Mouse (Mus musculus) lung, embryonic 15.5 days (tissue): ENCODE measurements at regions not wholly inside any gene's neighbourhood (a gene's known extent, or its start where the extent isn't known, plus 50 kb on each side); places are given as distances from the start of the nearest gene placed in this dataset.

Source experiments
- ATAC-seq: fragments of 200-750 bp; cut with Nextera tagmentation; 2 replicates; pipeline ENCODE4 v1.8.0; 2017; ENCODE audit warnings: moderate number of reproducible peaks, borderline replicate concordance; ENCODE audit not compliant: low FRiP score, low TSS enrichment; ENCODE audit errors: extremely low read depth
- H3K27ac ChIP-seq: fragments of 300-500 bp; sonication (generic); 2 replicates; pipeline ENCODE4 v1.5.1; 2015; ENCODE audit warnings: moderate library complexity, mild to moderate bottlenecking, inconsistent platforms
- H3K27me3 ChIP-seq: fragments of 300-500 bp; sonication (generic); 2 replicates; pipeline ENCODE4 v1.6.1; 2015; ENCODE audit warnings: inconsistent platforms
- H3K36me3 ChIP-seq: fragments of 300-500 bp; sonication (generic); 2 replicates; pipeline ENCODE4 v1.6.1; 2015; ENCODE audit warnings: inconsistent platforms
- H3K4me1 ChIP-seq: fragments of 300-500 bp; sonication (generic); 2 replicates; pipeline ENCODE4 v1.6.1; 2015; ENCODE audit warnings: inconsistent platforms
- H3K4me2 ChIP-seq: fragments of 300-500 bp; sonication (generic); 2 replicates; pipeline ENCODE4 v1.6.1; 2015; ENCODE audit warnings: inconsistent platforms, mild to moderate bottlenecking, moderate library complexity
- H3K4me3 ChIP-seq: fragments of 300-500 bp; sonication (generic); 2 replicates; pipeline ENCODE4 v1.5.1; 2015; ENCODE audit warnings: mild to moderate bottlenecking, inconsistent platforms
- H3K9ac ChIP-seq: fragments of 300-500 bp; sonication (generic); 2 replicates; pipeline ENCODE4 v1.6.1; 2015; ENCODE audit warnings: inconsistent platforms
- H3K9me3 ChIP-seq: fragments of 300-500 bp; sonication (generic); 2 replicates; pipeline ENCODE4 v1.6.1; 2016; ENCODE audit warnings: inconsistent platforms
- WGBS: fragments of 180-500 bp; shearing (Covaris S2); methylation state at CpG from one replicate; pipeline ENCODE4 v1.1.7; 2015; 5-methylcytosine and 5-hydroxymethylcytosine counted together

- no peak for ATAC-seq
- Histone ChIP-seq H3K4me3 (no peak overlapping the region), H3K4me2 (no peak overlapping the region), H3K27ac (no peak overlapping the region), H3K27me3 (no peaks in the 10 kb centered on the region), H3K36me3 (no peaks in the 10 kb centered on the region), H3K9me3 (no peaks in the 10 kb centered on the region), H3K4me1 (no peaks in the 10 kb centered on the region), H3K9ac (no peak overlapping the region)
- WGBS: 54% methylated on average over 1 of the region's 1 CpGs
Observed at GRCm38 (mm10) chr3:21835526-21835925, 240.9 kb upstream of the Tbl1xr1 start.

- WGBS: 46% methylated on average over 4 of the region's 4 CpGs
Observed at GRCm38 (mm10) chr3:21837297-21837946, 239.0 kb upstream of the Tbl1xr1 start.

GRCm38 (mm10) chr3:21840751-21841488 is 235.5 kb upstream of the Tbl1xr1 start:
- no peak overlapping the region for H3K27ac ChIP-seq

More at GRCm38 (mm10) chr3:21837297-21837946, 239.0 kb upstream of the Tbl1xr1 start:
- H3K4me2 ChIP-seq: no peak overlapping the region
- no peak overlapping the region for H3K9ac ChIP-seq
- no peaks in the 10 kb centered on the region for H3K27me3 ChIP-seq
- no peaks in the 10 kb centered on the region for H3K9me3 ChIP-seq
- peaks cover 5% of the 10 kb centered on the region; the same call in 1 of the 2 replicates for H3K4me1 ChIP-seq
- ATAC-seq: no peak
- H3K36me3 ChIP-seq: no peaks in the 10 kb centered on the region
- H3K4me3 ChIP-seq: no peak overlapping the region
- no peak overlapping the region for H3K27ac ChIP-seq

GRCm38 (mm10) chr3:21841506-21841905 is 234.9 kb upstream of the Tbl1xr1 start:
- ATAC-seq: no peak
- no peaks in the 10 kb centered on the region for H3K36me3 ChIP-seq
- H3K9ac ChIP-seq: no peak overlapping the region
- no peaks in the 10 kb centered on the region for H3K27me3 ChIP-seq
- H3K27ac ChIP-seq: no peak overlapping the region
- H3K4me2 ChIP-seq: no peak overlapping the region
- WGBS: 64% methylated on average over 1 of the region's 1 CpGs
- no peaks in the 10 kb centered on the region for H3K9me3 ChIP-seq
- H3K4me1 ChIP-seq: peaks cover 14% of the 10 kb centered on the region; the same call in 1 of the 2 replicates
- no peak overlapping the region for H3K4me3 ChIP-seq

More at GRCm38 (mm10) chr3:21840751-21841488, 235.5 kb upstream of the Tbl1xr1 start:
- Histone ChIP-seq H3K4me1 (peaks cover 14% of the 10 kb centered on the region; the same call in 1 of the 2 replicates), H3K27me3 (no peaks in the 10 kb centered on the region), H3K9ac (no peak overlapping the region), H3K9me3 (no peaks in the 10 kb centered on the region), H3K36me3 (no peaks in the 10 kb centered on the region), H3K4me2 (no peak overlapping the region), H3K4me3 (no peak overlapping the region)
- no peak for ATAC-seq
- WGBS: 39% methylated on average over 5 of the region's 5 CpGs

GRCm38 (mm10) chr3:21842545-21843291 is 233.7 kb upstream of the Tbl1xr1 start:
- Histone ChIP-seq H3K9me3 (no peaks in the 10 kb centered on the region), H3K27me3 (no peaks in the 10 kb centered on the region), H3K4me1 (peaks cover 14% of the 10 kb centered on the region; the same call in 1 of the 2 replicates), H3K9ac (no peak overlapping the region), H3K27ac (0 out of 2 replicates have a peak overlapping the region, but pooled peaks have one; percentile 3), H3K4me2 (no peak overlapping the region), H3K4me3 (no peak overlapping the region), H3K36me3 (no peaks in the 10 kb centered on the region)
- 31% methylated on average over 10 of the region's 10 CpGs for WGBS
- no peak for ATAC-seq

GRCm38 (mm10) chr3:21843292-21843852 is 233.1 kb upstream of the Tbl1xr1 start:
- 32% methylated on average over 5 of the region's 5 CpGs for WGBS
- no peaks in the 10 kb centered on the region for H3K9me3 ChIP-seq
- no peak overlapping the region for H3K27ac ChIP-seq
- no peak overlapping the region for H3K4me2 ChIP-seq
- no peak overlapping the region for H3K4me3 ChIP-seq
- H3K27me3 ChIP-seq: no peaks in the 10 kb centered on the region
- peaks cover 14% of the 10 kb centered on the region; the same call in 1 of the 2 replicates for H3K4me1 ChIP-seq
- no peaks in the 10 kb centered on the region for H3K36me3 ChIP-seq
- no peak overlapping the region for H3K9ac ChIP-seq
- no peak for ATAC-seq

GRCm38 (mm10) chr3:21849831-21850230 is 226.6 kb upstream of the Tbl1xr1 start:
- Histone ChIP-seq H3K9ac (no peak overlapping the region), H3K27ac (no peak overlapping the region), H3K36me3 (no peaks in the 10 kb centered on the region), H3K9me3 (no peaks in the 10 kb centered on the region), H3K4me2 (no peak overlapping the region), H3K4me3 (no peak overlapping the region), H3K27me3 (no peaks in the 10 kb centered on the region), H3K4me1 (no peaks in the 10 kb centered on the region)
- WGBS: 77% methylated on average over 5 of the region's 5 CpGs
- no peak for ATAC-seq

- no peak for ATAC-seq
Observed at GRCm38 (mm10) chr3:21850977-21851376, 225.5 kb upstream of the Tbl1xr1 start.

GRCm38 (mm10) chr3:21854340-21854739 is 222.1 kb upstream of the Tbl1xr1 start:
- WGBS: 74% methylated on average over 2 of the region's 2 CpGs

More at GRCm38 (mm10) chr3:21850977-21851376, 225.5 kb upstream of the Tbl1xr1 start:
- no peak overlapping the region for H3K4me3 ChIP-seq
- H3K9me3 ChIP-seq: no peaks in the 10 kb centered on the region
- H3K9ac ChIP-seq: no peak overlapping the region
- no peaks in the 10 kb centered on the region for H3K36me3 ChIP-seq
- no peaks in the 10 kb centered on the region for H3K27me3 ChIP-seq
- no peaks in the 10 kb centered on the region for H3K4me1 ChIP-seq
- no peak overlapping the region for H3K27ac ChIP-seq
- H3K4me2 ChIP-seq: no peak overlapping the region
- WGBS: 93% methylated on average over 2 of the region's 2 CpGs

GRCm38 (mm10) chr3:21859436-21859835 is 217.0 kb upstream of the Tbl1xr1 start:
- no peaks in the 10 kb centered on the region for H3K9me3 ChIP-seq
- H3K36me3 ChIP-seq: no peaks in the 10 kb centered on the region
- H3K4me2 ChIP-seq: no peak overlapping the region
- H3K27me3 ChIP-seq: no peaks in the 10 kb centered on the region
- no peak overlapping the region for H3K4me3 ChIP-seq
- ATAC-seq: no peak
- 87% methylated on average over 1 of the region's 1 CpGs for WGBS
- H3K9ac ChIP-seq: no peak overlapping the region
- H3K4me1 ChIP-seq: no peaks in the 10 kb centered on the region
- H3K27ac ChIP-seq: no peak overlapping the region

More at GRCm38 (mm10) chr3:21854340-21854739, 222.1 kb upstream of the Tbl1xr1 start:
- no peak overlapping the region for H3K9ac ChIP-seq
- no peak overlapping the region for H3K4me2 ChIP-seq
- no peaks in the 10 kb centered on the region for H3K9me3 ChIP-seq
- no peak overlapping the region for H3K27ac ChIP-seq
- no peaks in the 10 kb centered on the region for H3K4me1 ChIP-seq
- no peaks in the 10 kb centered on the region for H3K36me3 ChIP-seq
- H3K27me3 ChIP-seq: no peaks in the 10 kb centered on the region
- no peak for ATAC-seq
- H3K4me3 ChIP-seq: no peak overlapping the region

- Histone ChIP-seq H3K4me1 (no peaks in the 10 kb centered on the region), H3K27ac (no peak overlapping the region), H3K4me2 (no peak overlapping the region), H3K4me3 (no peak overlapping the region), H3K36me3 (no peaks in the 10 kb centered on the region), H3K27me3 (no peaks in the 10 kb centered on the region), H3K9ac (no peak overlapping the region), H3K9me3 (no peaks in the 10 kb centered on the region)
- ATAC-seq: no peak
- 64% methylated on average over 4 of the region's 4 CpGs for WGBS
Observed at GRCm38 (mm10) chr3:21860915-21861635, 215.4 kb upstream of the Tbl1xr1 start.
